Mouse (Mus musculus) gastrocnemius, adult 2 months (tissue): ENCODE results near the gene Trpm3. TPM values are rescaled to one million over a fixed set of nuclear protein-coding genes. Genes with fewer than 3 reads are reported as not detected.
"Not testable (repeated sequence)": the region's sequence is repeated elsewhere in the genome, so short reads cannot be mapped to it uniquely, and the experiment has no call there.

ENCODE experiments used
- DNase-seq: peaks from one replicate; pipeline ENCODE4 v3.0.0; 2022
- H3K27ac ChIP-seq: fragments of 200-600 bp; 2 replicates; pipeline ENCODE4 v1.8.1; 2022; ENCODE audit warnings: mild to moderate bottlenecking
- H3K4me3 ChIP-seq: fragments of 200-600 bp; 2 replicates; pipeline ENCODE4 v1.8.1; 2022; ENCODE audit warnings: mild to moderate bottlenecking, moderate library complexity
- CTCF ChIP-seq: fragments of 200-600 bp; IDR thresholded peaks from 2 replicates; pipeline ENCODE4 v1.8.1; 2022; ENCODE audit warnings: antibody characterized with exemption, mild to moderate bottlenecking, moderate library complexity
- intact Hi-C: fragments of 180-260 bp; cut with DNase I; formaldehyde crosslinking; loops from one replicate; pipeline ENCODE4 v1.15.1; 2025
- total RNA-seq, 2 experiments: library from RNA; stranded (reverse); gene quantifications; 2 replicates each; pipeline ENCODE4 v1.2.3; 2021

The Trpm3 gene
- total RNA-seq, 2 experiments from 2014 or later = 0.73 to 0.77 TPM

- DNase-seq = no peak
- no peak for TF ChIP-seq CTCF
- Histone ChIP-seq H3K4me3 (no peak overlapping the region), H3K27ac (no peak overlapping the region)
- intact Hi-C loops = no loop called here
These were observed 702.5 kb downstream of the Trpm3 start for GRCm38 (mm10) chr19:22841081-22842040.

- DNase-seq = no peak
- no peak for TF ChIP-seq CTCF
- intact Hi-C loops = no loop called here
- H3K27ac ChIP-seq = no peak overlapping the region
- no peak overlapping the region for H3K4me3 ChIP-seq
These were observed 703.9 kb downstream of the Trpm3 start for GRCm38 (mm10) chr19:22842697-22843096.

GRCm38 (mm10) chr19:22847696-22848095, 708.9 kb downstream of the Trpm3 start:
- TF ChIP-seq CTCF = no peak
- DNase-seq = no peak
- no peak overlapping the region for H3K27ac ChIP-seq
- intact Hi-C loops = no loop called here
- no peak overlapping the region for H3K4me3 ChIP-seq

- no peak overlapping the region for H3K27ac ChIP-seq
- no peak overlapping the region for H3K4me3 ChIP-seq
- no peak for TF ChIP-seq CTCF
- intact Hi-C loops = no loop called here
- DNase-seq = no peak
These were observed 709.4 kb downstream of the Trpm3 start for GRCm38 (mm10) chr19:22848251-22848650.

- intact Hi-C loops = no loop called here
These were observed 710.1 kb downstream of the Trpm3 start for GRCm38 (mm10) chr19:22848783-22849576.

GRCm38 (mm10) chr19:22851423-22851822, 712.6 kb downstream of the Trpm3 start:
- intact Hi-C loops = not testable (repeated sequence)

More at GRCm38 (mm10) chr19:22848783-22849576, 710.1 kb downstream of the Trpm3 start:
- no peak overlapping the region for H3K27ac ChIP-seq
- no peak for DNase-seq
- TF ChIP-seq CTCF = no peak
- no peak overlapping the region for H3K4me3 ChIP-seq

GRCm38 (mm10) chr19:22859644-22860043, 720.8 kb downstream of the Trpm3 start:
- intact Hi-C loops = no loop called here
- H3K27ac ChIP-seq = no peak overlapping the region

More at GRCm38 (mm10) chr19:22851423-22851822, 712.6 kb downstream of the Trpm3 start:
- H3K27ac ChIP-seq, DNase-seq, H3K4me3 ChIP-seq: not testable (repeated sequence)

GRCm38 (mm10) chr19:22867456-22867855, 728.6 kb downstream of the Trpm3 start:
- no peak for DNase-seq
- intact Hi-C loops = no loop called here
- H3K4me3 ChIP-seq = no peak overlapping the region
- TF ChIP-seq CTCF = no peak
- no peak overlapping the region for H3K27ac ChIP-seq

More at GRCm38 (mm10) chr19:22859644-22860043, 720.8 kb downstream of the Trpm3 start:
- TF ChIP-seq CTCF = no peak
- no peak overlapping the region for H3K4me3 ChIP-seq
- no peak for DNase-seq

- DNase-seq = no peak
- H3K27ac ChIP-seq = no peak overlapping the region
- no peak for TF ChIP-seq CTCF
- intact Hi-C loops = no loop called here
- no peak overlapping the region for H3K4me3 ChIP-seq
These were observed 731.0 kb downstream of the Trpm3 start for GRCm38 (mm10) chr19:22869853-22870252.

GRCm38 (mm10) chr19:22872456-22872855, 733.6 kb downstream of the Trpm3 start:
- Histone ChIP-seq H3K4me3 (no peak overlapping the region), H3K27ac (no peak overlapping the region)
- no peak for DNase-seq
- intact Hi-C loops = no loop called here
- TF ChIP-seq CTCF = no peak

- no peak overlapping the region for H3K4me3 ChIP-seq
- no peak overlapping the region for H3K27ac ChIP-seq
- intact Hi-C loops = loop anchor here (5.0 kb wide), 1 partner anchor 543 kb away; no protein-coding TSS in a partner anchor
- DNase-seq = no peak
- TF ChIP-seq CTCF = no peak
These were observed 741.4 kb downstream of the Trpm3 start for GRCm38 (mm10) chr19:22880199-22880598.

- DNase-seq = no peak
- TF ChIP-seq CTCF = no peak
- Histone ChIP-seq H3K4me3 (no peak overlapping the region), H3K27ac (no peak overlapping the region)
- intact Hi-C loops = loop anchor here (5.0 kb wide), 1 partner anchor 545 kb away; no protein-coding TSS in a partner anchor
These were observed 743.8 kb downstream of the Trpm3 start for GRCm38 (mm10) chr19:22882670-22883111.

- intact Hi-C loops = loop anchor here (5.0 kb wide), 1 partner anchor 546 kb away; no protein-coding TSS in a partner anchor
- TF ChIP-seq CTCF = no peak
- Histone ChIP-seq H3K4me3 (no peak overlapping the region), H3K27ac (no peak overlapping the region)
- DNase-seq = no peak
These were observed 744.3 kb downstream of the Trpm3 start for GRCm38 (mm10) chr19:22883154-22883553.
